Mouse (Mus musculus): ENCODE results near the gene Afap1.

DNA sequence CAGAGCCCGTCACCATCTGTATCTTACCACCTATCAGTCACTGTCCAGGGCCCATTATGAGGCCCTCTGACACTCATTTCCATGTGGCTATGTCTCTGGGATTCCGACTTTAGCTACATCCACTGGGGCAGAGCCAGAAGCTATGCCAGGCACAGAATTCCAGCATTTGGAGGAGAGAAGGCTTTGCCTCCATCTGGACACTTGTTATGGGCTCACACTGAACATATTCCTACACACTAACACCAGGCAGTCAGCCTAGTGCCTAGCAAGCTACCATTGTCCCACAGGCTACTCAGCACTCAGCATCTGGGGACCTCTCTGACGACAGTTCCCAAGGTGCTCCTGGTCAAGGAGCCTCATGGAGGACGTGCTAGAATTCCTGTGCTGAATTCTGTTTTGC, 132.0 kb downstream of the Afap1 start:
- no peak for TF ChIP-seq POLR2A (IDR thresholded peaks at IDR 0.05; ENCODE audit: control insufficient read depth in 1 of 2, insufficient read depth in 1 of 2, low read depth in 1 of 2, low read length in 2 of 2, poor library complexity in 1 of 2)
- TF ChIP-seq EP300 (IDR thresholded peaks at IDR 0.05; ENCODE audit: low read depth in 1 of 2, low read length in 2 of 2), result no peak
- TF ChIP-seq CTCF (IDR thresholded peaks at IDR 0.05 in 2 of 3, conservative IDR thresholded peaks at IDR 0.05 in 1 of 3; ENCODE audit: control insufficient read depth in 1 of 3, insufficient read depth in 1 of 3, low read depth in 2 of 3, low read length in 3 of 3, poor library complexity in 1 of 3, severe bottlenecking in 1 of 3), result no peak
- TF ChIP-seq RCOR1 (IDR thresholded peaks at IDR 0.05; ENCODE audit: low read depth, low read length), result no peak
- no peak for TF ChIP-seq MAX (IDR thresholded peaks at IDR 0.05; ENCODE audit: low read length)
- no peak for TF ChIP-seq POLR2AphosphoS2 (IDR thresholded peaks at IDR 0.05; ENCODE audit: low read length)
- no peak for TF ChIP-seq SIN3A (IDR thresholded peaks at IDR 0.05; ENCODE audit: low read length)
- TF ChIP-seq BHLHE40 (IDR thresholded peaks at IDR 0.05; ENCODE audit: borderline replicate concordance, low read depth, low read length), result no peak
- TF ChIP-seq TCF12 (IDR thresholded peaks at IDR 0.05; ENCODE audit: low read depth, low read length), result no peak
- no peak for TF ChIP-seq GATA1 (IDR thresholded peaks at IDR 0.05; ENCODE audit: low read depth, low read length)
